Mouse (Mus musculus) G1E (cell line): ENCODE measurements around the gene Fancd2.

Experiments used
- CTCF ChIP-seq: IDR thresholded peaks from 2 replicates; pipeline ENCODE4 v1.5.1; 2012; ENCODE audit warnings: low read depth, low read length, inconsistent platforms, mixed read lengths
- GATA1 ChIP-seq: IDR thresholded peaks from 2 replicates; pipeline ENCODE4 v1.6.1; 2012; ENCODE audit warnings: borderline replicate concordance, low read length, inconsistent platforms, mixed read lengths
- GATA2 ChIP-seq: IDR thresholded peaks from 2 replicates; pipeline ENCODE4 v1.6.1; 2012; ENCODE audit warnings: low read depth, low read length, inconsistent platforms, borderline replicate concordance
- POLR2AphosphoS5 ChIP-seq: IDR thresholded peaks from 2 replicates; pipeline ENCODE4 v1.6.1; 2012; ENCODE audit warnings: low read depth, low read length, inconsistent platforms; ENCODE audit not compliant: insufficient replicate concordance

- TF ChIP-seq GATA2 (no peak), CTCF (no peak), GATA1 (no peak), POLR2AphosphoS5 (no peak)
These were observed 82.7 kb downstream of the Fancd2 start for GRCm38 (mm10) chr6:113614152-113614551.
